Mouse (Mus musculus) liver, embryonic 14 days (tissue): Measurements from ENCODE around the gene Neu4. TPM values are rescaled to one million over a fixed set of nuclear protein-coding genes. Genes with fewer than 3 reads are reported as not detected.

Source experiments
- polyA plus RNA-seq: library from polyadenylated mRNA; depleted of rRNA; stranded (reverse); fragments of >200 nt; gene quantifications from 2 replicates; pipeline ENCODE4 v1.2.3, GENCODE M21; 2012; rRNA removed

Neu4 gene
- polyA plus RNA-seq: not detected in 2 replicates

DNA sequence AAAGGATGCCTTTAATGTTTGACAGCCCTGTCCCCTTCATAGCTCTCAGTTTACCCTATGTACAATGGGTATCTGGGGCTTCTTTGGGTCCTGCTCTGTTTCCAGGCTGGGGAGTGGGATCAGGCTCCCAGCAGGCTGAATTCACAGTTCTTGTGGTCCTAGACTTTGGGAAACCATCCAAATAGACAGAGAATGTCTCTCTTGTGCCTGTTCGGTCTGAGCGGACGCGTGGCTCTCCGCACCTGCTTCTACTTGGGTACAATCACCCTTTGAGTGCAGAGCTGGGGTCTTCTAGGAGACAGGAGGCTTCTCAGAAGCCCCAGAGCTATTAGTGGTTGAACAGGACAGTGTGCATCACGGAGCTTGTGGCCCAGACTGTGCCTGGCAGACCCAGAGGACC, at the start of gene Neu4:
Gene Neu4 (plus strand): TSS at position 301 of the 400 bp plus-strand sequence.

DNA sequence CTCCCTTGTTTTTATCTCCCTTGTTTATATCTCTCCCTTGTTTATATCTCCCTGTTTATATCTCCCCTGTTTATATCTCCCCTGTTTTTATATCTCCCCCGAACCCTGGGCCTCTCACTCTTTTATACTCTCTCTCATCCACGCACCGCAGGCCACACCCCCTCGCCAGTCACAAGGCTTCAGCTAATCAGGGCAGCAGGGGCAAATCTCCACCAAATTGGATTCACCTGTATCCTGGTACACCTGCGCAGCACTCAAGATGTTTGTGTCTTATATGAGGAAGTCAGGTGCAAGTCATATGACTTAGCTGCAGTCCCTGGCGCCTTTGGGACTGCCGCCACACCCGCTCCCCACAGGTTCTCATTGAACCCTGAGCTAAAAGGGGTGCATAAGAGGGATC, 30.0 kb upstream of the Neu4 start, which contains the start of gene Gal3st2c:
Gene Gal3st2c (plus strand): TSS at position 301 of the 400 bp plus-strand sequence.

DNA sequence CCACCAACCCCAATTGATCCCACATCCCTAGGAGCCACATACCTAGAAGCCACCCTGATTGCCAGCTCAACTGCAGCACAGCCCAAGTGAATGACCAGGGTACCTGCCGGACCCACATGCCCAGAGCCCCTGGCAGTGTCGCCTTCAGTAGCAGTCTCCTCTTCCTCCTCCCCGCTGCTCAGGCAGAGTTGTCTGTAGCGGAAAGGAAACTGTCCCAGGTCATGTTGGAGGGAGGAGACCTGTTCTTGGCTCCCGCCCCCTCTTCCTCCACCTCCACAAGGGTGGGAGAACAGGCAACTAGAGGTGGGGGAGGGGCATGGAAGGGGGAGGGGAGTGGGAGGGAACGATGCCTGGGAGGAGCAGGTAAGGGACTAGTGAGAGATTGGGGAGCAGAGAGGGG, 32.1 kb downstream of the Neu4 start, which contains the start of gene Pdcd1:
Gene Pdcd1 (minus strand): TSS at position 181 of the 400 bp plus-strand sequence.

Other genes starting within 250 kb of the Neu4 start
- 126 and 146 TPM in 2 replicates for gene Dtymk, start 218.5 kb upstream of the Neu4 start, polyA plus RNA-seq
- gene Ing5, start 216.5 kb upstream of the Neu4 start, polyA plus RNA-seq: 7.1 and 8.0 TPM in 2 replicates
- gene D2hgdh, start 195.5 kb upstream of the Neu4 start, polyA plus RNA-seq: 6.1 and 6.5 TPM in 2 replicates
- gene Gal3st2, start 159.1 kb upstream of the Neu4 start, polyA plus RNA-seq: 0.01 and 0.03 TPM in 2 replicates
- not detected in 2 replicates for gene Gal3st2b, start 102.1 kb upstream of the Neu4 start, polyA plus RNA-seq
- not detected in 2 replicates for gene Gal3st2c, start 29.9 kb upstream of the Neu4 start, polyA plus RNA-seq
- 0.03 TPM in 2 replicates for gene Pdcd1, start 32.1 kb downstream of the Neu4 start, polyA plus RNA-seq